Mouse (Mus musculus) liver, adult 2 months (tissue): ENCODE measurements around the gene Rprd1b. TPM values are rescaled to one million over a fixed set of nuclear protein-coding genes. Genes with fewer than 3 reads are reported as not detected.

Experiments used
- DNase-seq: peaks from one replicate; pipeline ENCODE4 v3.0.0-alpha.2; 2011; ENCODE audit warnings: low read depth, low spot score; ENCODE audit errors: extremely low read depth
- H3K27ac ChIP-seq: fragments of 200-500 bp; replicated peaks from 2 replicates; pipeline ENCODE4 v1.5.1; 2012; ENCODE audit warnings: low read depth, mild to moderate bottlenecking, control low read depth, inconsistent platforms, low read length; ENCODE audit not compliant: insufficient read depth
- H3K27me3 ChIP-seq: fragments of 200-500 bp; 2 replicates; pipeline ENCODE4 v1.6.1; 2012; ENCODE audit warnings: mild to moderate bottlenecking, moderate library complexity, low read length, inconsistent platforms; ENCODE audit not compliant: control insufficient read depth, insufficient read depth
- H3K36me3 ChIP-seq: fragments of 200-500 bp; 2 replicates; pipeline ENCODE4 v1.6.1; 2012; ENCODE audit warnings: low read length, inconsistent platforms; ENCODE audit not compliant: control insufficient read depth, insufficient read depth
- H3K4me1 ChIP-seq: fragments of 200-500 bp; 2 replicates; pipeline ENCODE4 v1.6.1; 2011; ENCODE audit warnings: low read length; ENCODE audit not compliant: control insufficient read depth, insufficient read depth
- H3K4me3 ChIP-seq: fragments of 200-500 bp; 2 replicates; pipeline ENCODE4 v1.5.1; 2011; ENCODE audit warnings: low read depth, mild to moderate bottlenecking, control low read depth, low read length, moderate library complexity; ENCODE audit not compliant: insufficient read depth
- H3K79me2 ChIP-seq: fragments of 200-500 bp; 2 replicates; pipeline ENCODE4 v1.6.1; 2012; ENCODE audit warnings: inconsistent platforms, mild to moderate bottlenecking, low read length, moderate library complexity; ENCODE audit not compliant: control insufficient read depth, insufficient read depth
- H3K9ac ChIP-seq: fragments of 200-500 bp; 2 replicates; pipeline ENCODE4 v1.6.1; 2012; ENCODE audit warnings: low read depth, mild to moderate bottlenecking, control low read depth, inconsistent platforms, low read length
- CTCF ChIP-seq: fragments of 200-500 bp; IDR thresholded peaks from 2 replicates; pipeline ENCODE4 v1.5.1; 2011; ENCODE audit warnings: low read depth, low read length, control low read depth
- POLR2A ChIP-seq: fragments of 200-500 bp; IDR thresholded peaks from 2 replicates; pipeline ENCODE4 v1.6.1; 2011; ENCODE audit warnings: low read length, control low read depth; ENCODE audit not compliant: insufficient read depth; ENCODE audit errors: extremely low read depth
- WGBS: fragments of 180-500 bp; shearing (Covaris S2); methylation state at CpG from one replicate; pipeline ENCODE4 v1.1.7; 2018; 5-methylcytosine and 5-hydroxymethylcytosine counted together
- polyA plus RNA-seq: library from polyadenylated mRNA; depleted of rRNA; stranded (reverse); fragments of >200 nt; gene quantifications from 2 replicates; pipeline ENCODE4 v1.2.3, GENCODE M21; 2012
- total RNA-seq: library from RNA; depleted of rRNA; stranded (reverse); fragments of >200 nt; gene quantifications from 2 replicates; pipeline ENCODE4 v1.2.3, GENCODE M21; 2014

Rprd1b gene
- total and polyA plus RNA-seq, 2 experiments: 6.8 to 14.2 TPM

DNA sequence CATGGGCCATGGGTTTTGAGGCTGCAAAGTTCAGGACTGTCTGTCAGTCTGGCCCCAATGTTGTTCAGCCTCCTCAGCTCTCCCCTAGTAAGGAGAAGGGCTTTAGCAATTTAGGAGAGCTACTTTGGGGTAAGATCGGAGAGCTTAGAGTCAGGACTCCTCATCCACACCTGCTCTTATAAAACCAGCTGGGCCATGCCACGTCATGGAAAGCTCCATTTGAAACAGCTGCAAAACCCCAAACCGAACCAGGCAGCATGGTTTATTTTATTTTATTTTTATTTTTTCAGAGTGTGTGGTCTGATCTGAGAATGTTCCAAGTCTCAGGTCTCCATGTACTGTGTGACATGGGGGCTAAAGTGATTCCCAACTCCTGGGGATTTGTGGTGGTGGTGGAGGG lies 71.2 kb downstream of the Rprd1b start:
- Histone ChIP-seq H3K36me3 (no peaks in the 10 kb centered on the region), H3K27me3 (no peaks in the 10 kb centered on the region), H3K4me1 (peaks cover 8% of the 10 kb centered on the region), H3K79me2 (no peaks in the 10 kb centered on the region), H3K4me3 (no peak overlapping the region), H3K27ac (no peak overlapping the region), H3K9ac (no peak overlapping the region)
- TF ChIP-seq CTCF (no peak), POLR2A (no peak)
- WGBS: 92% methylated on average over 3 of the region's 3 CpGs
- DNase-seq: no peak

DNA sequence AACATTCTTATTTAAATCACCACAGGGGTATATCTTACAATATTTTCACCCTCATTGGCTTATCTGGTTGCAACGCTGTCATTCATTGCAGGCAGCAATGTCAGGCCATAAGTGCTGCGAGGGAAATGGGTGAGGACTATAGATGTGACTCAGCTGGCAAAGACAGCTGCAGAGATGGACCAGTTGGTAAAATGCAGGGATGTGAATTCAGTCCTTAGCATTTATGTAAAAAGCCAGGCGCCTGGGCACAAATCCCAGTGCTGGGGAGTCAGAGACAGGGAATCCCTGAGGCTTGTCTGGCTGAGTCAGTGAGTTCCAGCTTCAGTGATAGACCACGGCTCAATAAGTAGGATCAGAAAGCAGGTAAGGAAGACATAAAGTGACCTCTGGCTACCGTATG lies 73.5 kb downstream of the Rprd1b start:
- H3K27me3 ChIP-seq: no peaks in the 10 kb centered on the region
- TF ChIP-seq CTCF (no peak), POLR2A (no peak)
- H3K4me1 ChIP-seq: peaks cover 8% of the 10 kb centered on the region
- WGBS: 89% methylated on average over 5 of the region's 5 CpGs
- H3K36me3 ChIP-seq: no peaks in the 10 kb centered on the region
- no peaks in the 10 kb centered on the region for H3K79me2 ChIP-seq
- no peak overlapping the region for H3K9ac ChIP-seq
- no peak overlapping the region for H3K4me3 ChIP-seq
- no peak overlapping the region for H3K27ac ChIP-seq
- no peak for DNase-seq

DNA sequence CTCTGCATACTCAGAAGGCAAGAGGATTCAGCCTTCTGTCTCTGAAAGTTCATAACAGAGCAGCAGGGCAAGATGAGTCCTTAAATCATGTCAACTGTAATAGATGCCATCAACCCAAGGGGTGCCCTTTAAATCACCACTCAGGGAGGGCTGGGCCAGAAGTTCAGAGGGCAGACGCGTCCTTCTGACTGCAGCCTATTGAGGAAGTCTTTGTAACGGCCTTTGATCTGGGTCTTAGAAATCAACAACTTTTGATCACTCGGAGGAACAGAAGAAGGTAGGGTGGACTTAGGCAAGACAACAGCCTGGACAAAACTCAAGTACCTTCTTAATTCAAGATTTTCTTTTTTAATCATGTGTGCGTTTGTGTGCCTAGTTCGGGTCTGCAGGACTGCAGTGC lies 76.7 kb downstream of the Rprd1b start:
- Histone ChIP-seq H3K4me3 (no peak overlapping the region), H3K27ac (no peak overlapping the region), H3K36me3 (no peaks in the 10 kb centered on the region), H3K27me3 (no peaks in the 10 kb centered on the region), H3K79me2 (no peaks in the 10 kb centered on the region), H3K4me1 (peaks cover 14% of the 10 kb centered on the region), H3K9ac (no peak overlapping the region)
- TF ChIP-seq CTCF (no peak), POLR2A (no peak)
- WGBS: 91% methylated on average over 6 of the region's 6 CpGs
- DNase-seq: no peak

DNA sequence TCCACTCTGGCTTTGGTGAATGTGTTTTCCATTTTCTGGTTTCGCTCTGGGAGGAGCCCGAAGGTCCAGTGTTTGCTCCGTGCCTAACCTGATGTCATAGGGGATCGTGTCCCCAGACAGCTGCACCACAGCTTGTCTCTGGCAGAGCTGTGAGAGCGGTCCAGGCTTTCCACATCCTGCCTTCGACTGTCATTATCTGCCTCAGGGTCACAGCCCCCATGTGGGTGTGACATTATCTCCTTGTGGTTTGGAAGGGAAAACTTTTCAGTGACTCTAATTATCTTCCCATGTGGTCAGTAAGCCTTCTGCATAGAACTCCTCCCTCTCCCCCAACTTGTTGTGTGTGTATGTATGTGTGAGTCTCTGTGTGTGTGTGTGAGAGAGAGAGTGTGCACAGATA lies 77.3 kb downstream of the Rprd1b start:
- Histone ChIP-seq H3K4me3 (no peak overlapping the region), H3K79me2 (no peaks in the 10 kb centered on the region), H3K27ac (no peak overlapping the region), H3K27me3 (no peaks in the 10 kb centered on the region), H3K4me1 (peaks cover 11% of the 10 kb centered on the region), H3K9ac (no peak overlapping the region), H3K36me3 (no peaks in the 10 kb centered on the region)
- 83% methylated on average over 6 of the region's 6 CpGs for WGBS
- no peak for TF ChIP-seq POLR2A
- TF ChIP-seq CTCF: no peak
- DNase-seq: no peak

DNA sequence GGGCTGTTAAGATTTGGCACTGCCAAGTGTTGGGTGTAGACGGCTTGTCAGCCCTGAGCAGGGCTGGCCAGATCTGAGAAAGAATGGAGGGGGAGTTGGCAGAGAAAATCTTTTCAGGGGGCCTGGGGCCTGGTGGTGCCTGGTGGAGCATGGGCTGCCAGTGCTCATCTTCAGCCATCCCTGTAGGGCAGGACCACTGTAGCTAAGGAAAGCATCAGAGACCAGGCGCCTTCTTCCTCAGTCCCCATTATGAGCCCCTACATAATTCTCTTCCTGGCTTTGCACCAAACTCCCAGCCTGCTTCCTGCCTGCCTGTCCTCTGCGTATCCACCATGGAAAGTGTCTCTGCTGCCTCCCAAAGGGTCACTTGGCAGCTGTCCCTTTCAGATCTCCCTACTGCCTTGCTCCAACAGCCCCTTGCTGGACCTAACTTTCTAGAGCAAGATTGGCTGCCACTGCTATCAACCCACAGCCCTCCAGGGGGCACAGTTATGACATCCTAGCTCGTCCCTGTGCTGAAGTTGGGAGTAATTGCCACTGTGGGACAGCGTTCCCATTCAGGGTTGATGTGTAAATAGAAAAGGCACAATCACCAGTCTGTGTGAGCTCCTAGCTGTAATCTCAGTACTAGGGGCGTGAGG lies 78.8 kb downstream of the Rprd1b start:
- Histone ChIP-seq H3K27me3 (no peaks in the 10 kb centered on the region), H3K27ac (no peak overlapping the region), H3K79me2 (no peaks in the 10 kb centered on the region), H3K4me3 (no peak overlapping the region), H3K4me1 (peaks cover 8% of the 10 kb centered on the region), H3K9ac (no peak overlapping the region), H3K36me3 (no peaks in the 10 kb centered on the region)
- TF ChIP-seq CTCF (peak; percentile 91), POLR2A (no peak)
- DNase-seq: peak; percentile 74
- WGBS: 39% methylated on average over 6 of the region's 6 CpGs

DNA sequence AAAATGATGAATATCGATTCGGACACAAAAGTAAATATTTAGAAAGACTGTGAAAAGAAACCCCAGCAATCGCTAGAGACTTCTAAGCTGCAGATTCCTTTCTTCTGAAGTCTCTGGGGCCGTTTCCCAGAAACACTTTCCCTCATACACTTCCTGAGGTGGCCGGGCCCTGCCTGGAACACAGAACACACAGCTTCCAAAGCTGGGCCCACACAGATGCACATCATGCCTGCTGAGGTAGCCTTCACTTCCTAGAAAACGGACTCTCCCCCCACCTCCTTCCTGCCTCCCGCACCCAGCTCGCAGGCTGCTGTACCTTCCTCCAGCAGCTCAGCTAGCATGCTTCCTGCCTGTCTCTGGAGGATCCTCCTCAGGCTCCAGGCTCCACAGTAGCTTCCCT lies 81.2 kb downstream of the Rprd1b start:
- DNase-seq: no peak
- Histone ChIP-seq H3K4me1 (peaks cover 18% of the 10 kb centered on the region), H3K79me2 (no peaks in the 10 kb centered on the region), H3K27ac (peak overlapping the region; percentile 7; the same call in 1 of the 2 replicates), H3K9ac (peak overlapping the region; percentile 12; the same call in 1 of the 2 replicates), H3K27me3 (no peaks in the 10 kb centered on the region), H3K36me3 (no peaks in the 10 kb centered on the region), H3K4me3 (no peak overlapping the region)
- TF ChIP-seq POLR2A (no peak), CTCF (no peak)
- WGBS: 16% methylated on average over 8 of the region's 8 CpGs
